ENCODE assay signal across 9 mouse cellular contexts in the genomic region with DNA sequence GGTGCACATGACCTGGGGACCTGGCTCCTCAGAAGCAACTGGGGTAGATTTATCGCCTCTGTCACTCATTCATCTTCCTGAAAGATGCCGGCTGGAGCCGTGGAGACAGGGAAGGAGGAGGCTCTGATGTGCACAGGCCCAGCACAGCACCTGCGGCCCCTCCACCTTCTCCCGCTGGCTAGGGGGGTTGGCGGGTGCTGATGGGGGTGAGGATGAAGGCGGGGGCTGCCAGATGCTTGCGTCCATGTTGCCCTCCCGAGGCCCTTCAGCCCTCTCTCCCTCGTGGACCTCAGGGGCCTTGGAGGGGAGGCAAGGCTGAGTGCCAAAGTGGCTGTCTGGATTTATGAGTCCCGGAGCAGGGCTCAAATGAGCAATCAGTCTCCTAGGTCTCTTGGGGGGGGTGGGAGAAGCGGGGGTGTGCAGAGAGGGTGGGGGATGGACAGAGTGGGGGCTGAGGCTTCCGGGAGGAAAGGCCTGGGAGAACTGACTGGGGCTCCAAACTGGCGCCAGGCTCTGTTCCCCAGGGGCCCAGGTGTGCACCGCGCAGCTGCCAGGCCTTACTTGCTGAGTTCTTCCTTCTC.
DNase-seq lines count a peak whose midpoint lies in the region; ATAC-seq and TF ChIP-seq lines count a peak whose summit lies in the region.
"Had no signal": no experiment of that assay in that cellular context is flagged by ENCODE, and none has a peak within 500 bp of the region (broad histone marks: within the 10 kb centered on the region; RNA-seq: fewer than 3 reads in every experiment).

No protein-coding gene starts in this region.

- no peak overlapping the region for H3K4me3 ChIP-seq in forebrain, embryonic 12.5 days (replicated peaks)
- no peak overlapping the region for H3K4me3 ChIP-seq in forebrain, postnatal 0 days (ENCODE audit: low read depth, low read length)
- no peak overlapping the region for H3K4me3 ChIP-seq in forebrain, embryonic 15.5 days
- H3K4me3 ChIP-seq in limb, embryonic 15.5 days = no peak overlapping the region
- H3K4me3 ChIP-seq in liver, embryonic 12.5 days = no peak overlapping the region

- TF ChIP-seq CTCF in forebrain, postnatal 0 days (IDR thresholded peaks at IDR 0.05; ENCODE audit: low read depth) = no peak

- no peak for DNase-seq in forebrain, postnatal 0 days
- peak; percentile 55 for DNase-seq in MN1 (ENCODE audit: low spot score)
- DNase-seq in cerebellum, postnatal 25 days = no peak
- no peak for DNase-seq in right cerebral cortex, postnatal 10 days (ENCODE audit: low spot score in 2 of 2)
- DNase-seq: liver, postnatal 0 days had no signal

- no peaks in the 10 kb centered on the region for H3K27me3 ChIP-seq in forebrain, embryonic 12.5 days
- H3K27me3 ChIP-seq in forebrain, postnatal 0 days (ENCODE audit: insufficient read depth, low read length) = no peaks in the 10 kb centered on the region
- no peaks in the 10 kb centered on the region for H3K27me3 ChIP-seq in forebrain, embryonic 15.5 days
- H3K27me3 ChIP-seq in limb, embryonic 15.5 days = no peaks in the 10 kb centered on the region
- no peaks in the 10 kb centered on the region for H3K27me3 ChIP-seq in liver, embryonic 12.5 days (replicated peaks)

- H3K4me1 ChIP-seq in forebrain, embryonic 12.5 days = peaks cover 22% of the 10 kb centered on the region
- no peaks in the 10 kb centered on the region for H3K4me1 ChIP-seq in forebrain, postnatal 0 days (ENCODE audit: insufficient read depth)
- H3K4me1 ChIP-seq in forebrain, embryonic 15.5 days = peaks cover 30% of the 10 kb centered on the region
- peaks cover 58% of the 10 kb centered on the region for H3K4me1 ChIP-seq in limb, embryonic 15.5 days
- peaks cover 23% of the 10 kb centered on the region for H3K4me1 ChIP-seq in liver, embryonic 12.5 days

- peaks cover 65% of the 10 kb centered on the region for H3K36me3 ChIP-seq in forebrain, embryonic 12.5 days (replicated peaks)
- peaks cover 43% of the 10 kb centered on the region for H3K36me3 ChIP-seq in forebrain, postnatal 0 days (ENCODE audit: insufficient read depth)
- H3K36me3 ChIP-seq in forebrain, embryonic 15.5 days = peaks cover 20% of the 10 kb centered on the region
- peaks cover 55% of the 10 kb centered on the region for H3K36me3 ChIP-seq in limb, embryonic 15.5 days
- peaks cover 54% of the 10 kb centered on the region for H3K36me3 ChIP-seq in liver, embryonic 12.5 days

- ATAC-seq in forebrain, embryonic 12.5 days (ENCODE audit: low FRiP score) = no peak
- ATAC-seq in forebrain, postnatal 0 days = no peak
- ATAC-seq in forebrain, embryonic 15.5 days (replicated peaks) = no peak
- no peak for ATAC-seq in limb, embryonic 15.5 days (ENCODE audit: insufficient number of reproducible peaks, low FRiP score, low TSS enrichment, low read depth)
- ATAC-seq in liver, embryonic 12.5 days = no peak
- ATAC-seq: liver, postnatal 0 days had no signal

- H3K9me3 ChIP-seq in forebrain, embryonic 12.5 days = no peaks in the 10 kb centered on the region
- H3K9me3 ChIP-seq in forebrain, postnatal 0 days (ENCODE audit: low read length) = no peaks in the 10 kb centered on the region
- no peaks in the 10 kb centered on the region for H3K9me3 ChIP-seq in forebrain, embryonic 15.5 days
- no peaks in the 10 kb centered on the region for H3K9me3 ChIP-seq in limb, embryonic 15.5 days
- H3K9me3 ChIP-seq in liver, embryonic 12.5 days (replicated peaks) = no peaks in the 10 kb centered on the region

- peak overlapping the region; percentile 69 for H3K27ac ChIP-seq in forebrain, embryonic 12.5 days
- no peak overlapping the region for H3K27ac ChIP-seq in forebrain, postnatal 0 days (ENCODE audit: low read depth, low read length)
- peak overlapping the region; percentile 51 for H3K27ac ChIP-seq in forebrain, embryonic 15.5 days (replicated peaks)
- peak overlapping the region; percentile 73 for H3K27ac ChIP-seq in limb, embryonic 15.5 days
- H3K27ac ChIP-seq in liver, embryonic 12.5 days = no peak overlapping the region

- no peak overlapping the region for H3K9ac ChIP-seq in forebrain, embryonic 12.5 days
- H3K9ac ChIP-seq in forebrain, postnatal 0 days = no peak overlapping the region
- H3K9ac ChIP-seq in forebrain, embryonic 15.5 days (replicated peaks) = no peak overlapping the region
- H3K9ac ChIP-seq in limb, embryonic 15.5 days = no peak overlapping the region
- no peak overlapping the region for H3K9ac ChIP-seq in liver, embryonic 12.5 days
- H3K9ac ChIP-seq: liver, postnatal 0 days had no signal

- no peak overlapping the region for H3K4me2 ChIP-seq in forebrain, embryonic 12.5 days
- H3K4me2 ChIP-seq in forebrain, postnatal 0 days (ENCODE audit: low read depth) = no peak overlapping the region
- H3K4me2 ChIP-seq in forebrain, embryonic 15.5 days (replicated peaks) = no peak overlapping the region
- no peak overlapping the region for H3K4me2 ChIP-seq in limb, embryonic 15.5 days
- no peak overlapping the region for H3K4me2 ChIP-seq in liver, embryonic 12.5 days

- 73% methylated on average over 15 of the region's 16 CpGs for WGBS in forebrain, embryonic 12.5 days
- WGBS in forebrain, postnatal 0 days = 57% methylated on average over 16 of the region's 16 CpGs
- 56% methylated on average over 16 of the region's 16 CpGs for WGBS in forebrain, embryonic 15.5 days
- WGBS in limb, embryonic 15.5 days = 30% methylated on average over 16 of the region's 16 CpGs
- 74% methylated on average over 16 of the region's 16 CpGs for WGBS in liver, embryonic 12.5 days (ENCODE audit: insufficient replicate concordance)

Comparison
In these comparisons a context has a peak if more than half of its experiments do, and no peak if none do; other contexts are left out.
1. H3K27ac ChIP-seq: peak in forebrain, embryonic 12.5 days (single experiment), forebrain, embryonic 15.5 days (single experiment) and limb, embryonic 15.5 days (single experiment); none in forebrain, postnatal 0 days (single experiment) and liver, embryonic 12.5 days (single experiment).